Mouse (Mus musculus) layer of hippocampus, adult 18-20 months (tissue): ENCODE measurements around the gene Atp6v0a4. TPM values are rescaled to one million over a fixed set of nuclear protein-coding genes. Genes with fewer than 3 reads are reported as not detected.
A peak's percentile ranks its signal among the peaks of the same experiment; 100 is the strongest.

ENCODE experiments used
- DNase-seq, 2 experiments: peaks; one replicate each; pipeline ENCODE4 v3.0.0; 2022; ENCODE audit warnings: low spot score in 2 of 2
- total RNA-seq, 2 experiments: library from RNA; stranded (reverse); gene quantifications; 2 replicates each; pipeline ENCODE4 v1.2.3; 2021

Gene Atp6v0a4
- total RNA-seq, 2 experiments from 2014 or later: 1.6 to 1.7 TPM

DNA sequence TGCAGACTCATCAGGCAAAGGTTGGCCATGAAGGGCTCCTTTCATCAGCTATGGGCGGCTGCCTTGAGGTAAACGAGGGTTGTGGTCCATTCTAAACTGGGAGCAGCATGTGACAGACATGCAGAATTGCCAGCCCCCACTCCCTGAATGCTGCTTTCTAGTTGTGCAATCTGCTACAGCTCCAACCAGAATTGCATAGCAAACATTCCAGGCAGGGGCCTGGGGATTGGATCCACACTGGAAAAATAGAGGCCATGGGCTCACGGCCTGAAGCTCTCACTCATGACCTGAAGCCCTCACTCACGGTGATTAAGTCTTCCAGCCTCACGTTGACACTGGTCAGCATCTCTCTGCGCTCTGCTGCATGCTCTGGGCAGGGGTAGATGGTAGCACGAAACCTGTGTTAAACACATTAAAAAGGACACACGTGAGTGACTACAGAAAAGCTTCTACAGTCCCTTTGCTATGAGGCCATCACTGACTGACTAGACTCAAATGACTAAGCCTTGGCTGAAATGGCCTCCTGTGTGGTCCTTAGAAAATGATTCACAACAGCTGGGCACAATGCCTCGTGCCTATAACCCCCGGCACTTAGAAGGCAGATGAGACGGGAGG is 42.6 kb downstream of the Atp6v0a4 start:
- no peak for DNase-seq

DNA sequence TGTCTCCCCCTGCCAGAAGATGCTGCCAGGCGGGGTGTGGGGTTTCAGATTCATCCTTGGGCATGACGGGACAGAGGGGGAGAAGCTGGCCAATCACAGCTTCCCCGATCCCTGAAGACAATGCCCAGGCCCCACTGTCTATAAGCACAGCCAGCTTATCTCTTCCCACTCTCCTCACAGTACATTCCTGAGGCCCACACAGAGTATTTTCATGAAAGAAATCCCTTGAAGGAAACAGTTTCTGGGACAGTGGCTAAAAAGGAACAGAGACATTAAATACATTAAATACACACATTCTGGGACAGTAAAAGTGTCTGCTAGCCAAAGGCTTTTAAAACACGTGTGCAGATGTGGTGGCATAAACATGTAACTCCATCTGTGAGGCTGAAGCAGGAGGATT is 44.0 kb downstream of the Atp6v0a4 start:
- no peak for DNase-seq

DNA sequence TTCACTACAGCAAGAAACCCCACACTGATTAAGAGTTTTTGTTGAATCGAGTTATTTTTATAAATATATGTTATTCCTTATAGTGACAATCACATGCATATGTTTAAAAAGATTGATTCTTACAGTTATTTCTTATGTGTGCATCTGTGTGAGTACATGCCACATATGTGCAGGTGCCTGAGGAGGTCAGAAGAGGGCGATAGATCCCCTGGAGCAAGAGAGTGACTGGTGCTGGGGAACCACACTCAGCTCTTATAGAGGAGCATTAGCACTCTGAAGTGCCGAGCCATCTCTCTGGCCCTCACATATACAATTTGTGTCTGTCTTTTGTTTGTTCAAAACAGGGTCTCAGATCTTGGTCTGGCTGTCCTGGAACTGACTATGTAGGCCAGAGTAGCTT is 50.8 kb downstream of the Atp6v0a4 start:
- DNase-seq: no peak

DNA sequence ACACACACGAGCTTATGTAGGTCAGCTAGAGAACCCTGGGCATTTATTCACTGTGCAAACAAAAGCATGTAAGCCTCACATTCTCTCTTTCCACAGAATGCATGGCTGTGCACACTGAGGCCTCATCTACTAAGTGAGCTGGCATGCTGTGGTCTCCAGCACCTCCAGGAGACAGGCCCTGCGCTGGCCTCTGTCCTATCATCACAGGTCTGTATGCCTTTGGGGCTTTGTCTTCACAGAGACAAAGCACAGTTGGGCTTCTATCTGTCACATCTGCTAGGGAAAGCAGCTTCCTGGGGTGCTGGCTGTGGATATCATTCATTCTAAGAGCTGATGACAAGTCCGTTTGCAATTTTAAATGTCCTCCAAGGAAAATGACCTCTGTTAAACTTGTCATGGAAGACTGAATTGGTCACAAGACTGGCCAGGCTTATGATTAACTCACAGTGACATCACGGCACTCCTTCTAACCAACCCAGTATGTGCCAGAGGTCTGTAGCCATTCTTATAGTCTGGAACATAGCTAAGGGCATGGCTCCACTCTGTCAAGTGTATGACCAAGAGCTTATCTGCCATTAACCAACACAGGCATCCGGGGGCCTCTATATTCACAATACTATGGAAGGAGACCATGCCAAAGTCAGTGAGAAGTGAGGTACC is 52.1 kb downstream of the Atp6v0a4 start:
- DNase-seq: no peak

DNA sequence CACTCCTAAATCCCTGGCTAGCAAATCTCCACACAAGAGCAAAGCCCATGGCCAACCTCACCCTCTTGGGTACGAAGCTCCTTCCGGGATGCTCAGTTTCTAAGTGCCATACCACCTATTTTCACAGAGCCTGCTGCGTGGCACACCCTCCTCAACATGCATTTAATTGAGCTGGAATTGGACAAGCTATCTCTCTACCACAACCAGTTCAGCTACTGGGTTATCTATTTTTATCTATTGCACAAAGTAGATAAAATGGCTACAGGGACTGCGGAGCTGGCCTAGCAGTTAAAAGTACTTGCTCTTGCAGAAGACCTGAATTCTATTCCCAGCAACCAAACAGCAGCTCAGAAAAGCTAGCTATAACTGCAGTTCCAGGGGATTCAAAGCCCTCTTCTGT is 53.1 kb downstream of the Atp6v0a4 start:
- no peak for DNase-seq

DNA sequence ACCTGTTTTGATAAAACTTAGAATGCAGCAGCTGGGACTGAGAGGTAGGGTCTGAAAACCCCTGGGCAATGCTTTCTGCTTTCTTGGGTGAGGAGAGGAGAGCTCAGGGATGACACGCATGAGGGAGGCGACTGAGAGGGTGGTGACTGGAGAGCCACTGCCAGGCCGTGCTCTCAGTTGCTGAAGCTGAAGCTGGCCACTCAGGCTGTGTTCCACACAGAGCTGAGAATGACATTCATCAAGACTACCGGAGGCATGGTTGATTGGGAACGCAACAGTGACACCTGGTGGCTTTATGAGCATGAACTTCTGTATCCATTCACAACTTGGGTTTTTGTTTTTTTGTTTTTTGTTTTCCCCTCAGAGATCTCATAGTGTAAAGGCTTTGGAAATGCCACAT is 58.2 kb downstream of the Atp6v0a4 start:
- peak; percentile 44 to 80 for DNase-seq

DNA sequence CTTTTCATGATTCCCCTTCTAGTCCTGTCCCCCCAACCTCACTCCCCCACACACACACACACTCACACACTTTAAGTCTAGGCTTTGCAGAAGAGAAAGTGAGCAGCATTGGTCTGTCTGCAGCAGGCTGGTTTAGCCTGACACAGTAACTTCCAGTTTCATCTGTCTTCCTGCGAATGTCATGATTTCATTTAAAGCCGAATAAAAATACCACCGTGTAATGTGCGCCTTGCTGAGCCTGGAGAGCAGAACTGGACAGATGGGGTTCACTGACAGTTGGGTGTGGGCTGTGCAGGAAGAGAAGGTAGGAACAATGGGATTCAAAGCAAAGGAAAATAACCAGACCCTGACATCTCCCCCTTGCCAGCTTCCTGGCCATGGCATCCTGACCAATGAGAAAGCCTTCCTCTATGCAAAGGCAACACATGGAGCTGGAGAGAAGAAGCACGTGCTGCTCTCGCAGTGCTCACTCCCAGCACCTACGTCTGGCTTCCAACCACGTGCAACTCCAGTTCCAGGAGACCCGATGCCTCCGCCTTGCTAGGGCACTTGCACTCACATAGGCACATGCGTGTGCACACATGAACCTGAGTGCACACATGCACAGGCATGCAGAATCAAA is 58.8 kb downstream of the Atp6v0a4 start:
- peak; percentile 50 to 70 for DNase-seq

DNA sequence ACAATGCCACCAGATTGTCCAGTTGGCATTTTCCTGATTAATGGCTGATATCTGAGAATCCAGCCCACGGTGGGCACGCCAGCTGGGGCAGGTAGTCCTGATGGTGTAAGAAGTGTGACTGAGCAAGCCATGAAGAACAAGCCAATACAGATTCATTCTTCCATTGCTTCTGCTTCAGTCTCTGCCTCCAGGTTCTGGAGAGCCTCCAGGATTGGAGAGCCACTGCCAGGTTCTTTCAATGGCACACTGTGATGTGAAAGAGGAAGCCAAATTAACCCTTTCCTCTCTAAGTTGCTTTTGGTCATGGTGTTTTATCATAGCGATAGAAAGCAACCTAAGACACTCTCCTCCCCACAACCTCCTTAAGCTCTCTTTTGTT is 59.3 kb downstream of the Atp6v0a4 start:
- peak; percentile 19 to 65 for DNase-seq

DNA sequence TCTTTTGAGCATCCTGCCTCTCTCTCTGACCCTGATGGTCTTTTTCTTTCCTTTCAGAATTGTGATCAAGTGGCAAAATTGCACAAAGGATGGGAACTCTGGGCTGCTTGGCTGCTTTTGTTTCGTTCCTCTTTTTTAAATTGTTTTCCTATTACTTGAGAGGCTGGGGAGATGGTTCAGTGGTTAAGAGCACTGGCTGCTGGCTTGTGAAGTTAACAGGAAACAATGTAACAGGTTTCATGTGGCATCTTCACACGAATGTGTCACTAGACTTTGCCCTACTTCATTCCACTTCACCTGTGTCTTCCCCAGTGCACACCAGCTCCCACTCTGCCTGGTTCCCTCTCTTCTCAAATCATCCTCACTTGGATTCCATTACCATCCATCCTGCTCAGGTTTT is 59.8 kb downstream of the Atp6v0a4 start:
- DNase-seq: no peak

DNA sequence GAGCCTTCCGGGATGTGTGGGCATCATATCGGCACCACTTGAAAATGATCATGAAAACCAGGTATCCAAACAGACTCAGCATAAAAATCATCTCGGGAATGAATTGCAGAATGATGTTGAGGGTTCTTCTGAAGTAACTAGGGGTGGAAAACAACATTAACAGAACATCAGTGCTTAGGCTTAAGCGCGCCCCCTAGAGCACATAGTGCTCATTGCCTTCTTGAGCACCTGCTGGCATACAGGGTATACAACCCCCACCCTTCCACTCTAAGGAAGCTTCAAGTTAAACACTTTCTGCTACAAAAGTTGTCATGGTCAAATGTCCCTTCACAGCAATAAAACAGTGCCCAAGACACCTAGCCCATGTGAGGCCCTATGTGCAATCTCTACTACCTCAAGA is 65.6 kb downstream of the Atp6v0a4 start:
- peak in 1 of 2 experiments; percentile 7 for DNase-seq

DNA sequence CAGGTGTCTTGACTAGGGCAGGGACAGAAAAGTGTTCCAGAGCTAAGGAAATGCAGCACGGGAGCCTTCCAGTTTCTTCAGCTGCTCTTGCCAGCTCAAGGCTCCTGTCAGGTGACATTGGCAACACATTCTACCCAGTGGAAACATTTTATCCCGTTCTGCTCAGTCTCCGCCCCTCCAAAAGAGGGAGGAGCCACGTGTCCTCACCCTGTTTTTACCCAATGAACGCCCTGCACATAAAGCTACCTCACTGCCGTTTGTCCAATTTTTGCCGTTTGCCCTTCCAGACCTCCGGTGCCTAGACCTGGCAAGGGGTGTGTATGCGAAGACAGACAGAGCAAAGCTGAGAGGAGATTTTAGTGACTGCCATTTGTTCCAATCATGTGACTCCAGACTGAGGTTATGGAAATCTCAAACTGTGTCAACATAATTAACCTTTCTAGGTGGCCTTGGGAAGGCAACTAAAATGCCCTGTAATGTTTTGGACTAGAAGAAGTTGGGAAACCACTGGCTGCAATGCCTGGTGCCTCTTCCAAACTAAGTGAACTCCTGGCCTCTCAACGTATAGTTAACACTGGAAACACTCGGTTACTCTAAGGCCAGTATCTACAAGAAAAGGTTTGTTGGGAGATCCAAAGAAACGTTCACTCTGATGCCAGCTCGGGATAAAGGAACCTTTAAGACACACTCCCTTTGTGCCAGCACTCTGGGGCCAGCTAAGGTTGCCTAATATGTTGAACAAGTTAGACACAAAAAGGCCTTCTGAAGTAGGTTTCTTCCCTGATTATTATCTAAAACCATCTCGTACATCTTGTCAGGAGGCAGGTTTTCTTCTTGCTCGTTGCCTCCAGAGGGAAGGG is 68.7 kb downstream of the Atp6v0a4 start:
- DNase-seq: no peak

DNA sequence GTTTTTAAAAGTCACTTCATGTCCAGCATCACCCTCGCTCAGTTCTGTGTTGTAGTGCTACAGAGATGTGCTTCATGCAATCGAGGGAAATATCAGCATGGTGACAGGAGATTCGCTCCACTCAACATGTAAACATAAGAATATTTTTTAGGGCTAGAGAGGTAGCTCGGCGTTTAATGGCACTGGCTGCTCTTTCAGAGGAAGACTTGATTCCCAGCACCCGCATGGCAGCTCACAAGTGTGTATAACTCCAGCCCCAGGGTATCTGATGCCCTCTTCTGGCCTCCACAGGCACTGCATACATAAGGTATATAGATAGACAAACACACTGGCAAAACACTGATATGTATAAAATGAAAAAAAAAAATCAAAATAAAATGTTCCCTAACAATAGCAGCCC is 74.8 kb downstream of the Atp6v0a4 start:
- DNase-seq: no peak

DNA sequence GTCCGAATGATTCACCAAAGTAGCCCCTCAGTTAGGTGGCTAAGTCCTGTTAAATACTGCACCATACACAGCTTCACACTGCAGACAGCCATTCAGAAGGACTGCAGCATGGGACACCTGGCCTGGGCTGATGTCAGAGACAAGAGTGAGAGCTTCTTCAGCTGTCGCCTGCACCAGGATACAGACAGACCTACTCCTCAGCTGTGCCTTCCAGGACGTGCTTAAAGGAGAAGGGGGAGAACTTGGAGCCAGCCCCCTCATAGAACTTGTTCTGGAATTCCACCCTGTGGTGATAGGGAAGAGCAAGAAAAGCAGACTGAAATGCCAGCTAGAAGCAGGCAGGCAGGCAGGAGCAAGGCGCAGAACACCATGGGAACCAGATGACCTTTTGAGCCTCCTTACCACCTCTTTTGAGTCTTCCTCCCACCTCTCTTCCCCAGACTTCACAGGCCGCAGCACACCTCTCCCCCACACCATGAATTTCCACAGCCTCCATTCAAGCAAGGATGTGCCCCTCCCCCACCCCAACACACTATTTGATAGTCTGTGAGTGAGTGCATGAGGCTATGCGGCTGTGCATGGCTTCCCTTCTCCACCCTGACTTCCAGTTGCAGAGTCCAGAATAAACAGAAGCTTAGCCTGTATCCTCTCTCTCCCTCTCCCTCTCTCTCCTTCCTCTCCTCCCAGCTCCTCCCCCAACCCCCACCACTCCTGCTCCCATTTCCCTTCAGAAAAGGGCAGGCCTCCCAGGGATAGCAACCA is 75.4 kb downstream of the Atp6v0a4 start:
- no peak for DNase-seq

DNA sequence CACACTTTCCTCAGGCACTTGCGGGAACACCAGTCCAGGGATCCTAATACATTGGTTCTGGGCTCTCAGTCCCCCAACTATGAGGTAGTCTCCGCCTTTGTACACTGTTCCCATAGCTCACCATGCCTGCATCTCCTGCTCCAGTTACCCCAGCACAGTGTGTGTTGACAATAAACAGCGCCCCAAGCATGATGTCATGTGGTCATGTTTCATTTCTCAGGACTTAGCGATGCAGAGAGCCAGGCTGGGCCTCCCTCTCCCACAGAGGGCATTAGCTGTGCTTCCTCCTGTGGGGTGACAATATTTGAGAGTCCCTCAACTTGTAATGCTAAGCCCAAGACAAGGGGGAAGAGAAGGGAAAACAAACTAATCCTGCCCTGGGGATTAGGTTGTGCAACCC is 76.4 kb downstream of the Atp6v0a4 start:
- no peak for DNase-seq

DNA sequence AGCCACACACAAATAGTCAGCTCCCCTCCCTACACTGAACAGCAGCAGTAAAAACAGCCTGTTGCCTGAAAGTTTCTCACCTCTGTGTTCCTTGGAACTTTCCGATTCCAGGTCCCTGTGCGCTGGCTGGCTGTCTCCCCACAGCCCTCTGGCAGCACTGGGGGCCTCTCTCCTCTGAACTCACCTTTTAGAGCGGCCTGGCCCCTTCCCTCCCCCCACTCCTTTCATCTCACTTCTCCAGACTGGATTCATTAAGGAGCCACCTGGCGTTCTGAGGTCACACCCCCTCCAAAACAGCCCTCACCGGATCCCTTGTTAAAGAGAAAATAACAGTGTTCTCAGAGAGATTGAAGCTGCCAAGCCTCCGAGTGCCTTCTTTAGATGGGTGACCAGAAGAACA is 77.5 kb downstream of the Atp6v0a4 start, which contains the start of gene Svopl:
Gene Svopl (minus strand): TSS at position 159 of the 400 bp plus-strand sequence.
- no peak for DNase-seq

DNA sequence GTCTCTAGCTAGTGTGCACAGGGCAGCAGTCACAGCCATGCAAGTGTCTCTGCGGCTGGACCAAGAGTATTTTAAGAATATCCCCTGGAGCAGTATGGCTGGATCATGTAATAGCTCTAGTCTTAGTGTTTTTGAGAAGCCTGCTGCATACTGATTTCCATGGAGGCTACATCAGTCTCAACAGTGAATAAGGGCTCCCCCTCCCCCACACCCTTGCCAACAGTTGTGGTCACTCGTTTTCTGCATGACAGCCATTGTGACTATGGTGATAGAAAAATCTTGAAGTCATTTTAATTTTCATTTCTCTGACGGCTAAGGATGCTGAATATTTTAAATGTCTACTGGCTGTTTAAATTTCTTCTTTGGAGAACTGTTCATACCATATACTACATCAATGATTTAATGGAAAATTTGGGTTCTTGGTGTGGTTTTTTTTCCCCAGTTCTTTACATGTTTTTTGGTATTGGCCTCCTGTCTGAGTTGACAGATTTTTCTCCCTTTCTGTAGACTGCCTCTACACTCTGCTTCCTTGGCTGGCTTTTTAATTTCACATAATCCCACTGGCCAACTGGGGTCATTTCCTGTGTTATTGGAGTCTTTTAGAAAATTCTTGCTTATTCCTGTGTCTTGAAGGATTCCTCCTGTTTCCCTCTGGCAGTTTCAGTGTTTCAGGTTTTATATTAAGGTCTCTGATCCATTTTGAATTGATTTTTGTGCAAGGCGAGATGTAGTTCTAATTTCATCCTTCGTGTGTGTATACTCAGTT is 91.4 kb downstream of the Atp6v0a4 start:
- no peak for DNase-seq

DNA sequence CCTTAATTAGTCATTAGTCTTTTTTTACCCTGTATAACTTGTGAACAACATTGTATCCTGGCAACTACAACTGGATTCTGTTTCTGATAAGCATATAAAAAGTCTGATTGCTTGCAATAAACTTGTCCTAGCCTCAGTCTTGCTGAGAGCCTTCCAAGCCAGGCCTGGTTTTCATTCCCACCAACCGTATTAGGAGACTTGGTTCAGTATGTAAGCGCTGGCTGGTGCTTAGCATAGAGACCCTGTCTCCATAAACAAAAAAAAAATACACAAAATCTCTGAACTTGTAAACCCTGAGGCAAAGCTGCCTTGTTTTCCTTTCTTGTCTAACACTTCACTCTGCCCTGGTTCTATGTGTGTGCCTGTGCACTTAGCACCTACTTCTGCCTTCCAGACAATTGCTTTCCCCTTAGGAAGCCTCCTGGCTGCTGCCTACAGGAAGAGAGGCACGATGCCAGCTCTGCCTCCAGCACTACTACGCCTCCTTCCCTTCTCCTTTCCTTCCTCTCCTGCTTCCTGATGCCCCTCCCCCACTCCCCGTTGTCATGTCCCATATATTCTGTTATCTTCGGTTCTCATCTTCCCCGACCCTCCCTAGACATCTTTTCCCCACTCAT is 92.4 kb downstream of the Atp6v0a4 start:
- DNase-seq: peak in 1 of 2 experiments; percentile 22

DNA sequence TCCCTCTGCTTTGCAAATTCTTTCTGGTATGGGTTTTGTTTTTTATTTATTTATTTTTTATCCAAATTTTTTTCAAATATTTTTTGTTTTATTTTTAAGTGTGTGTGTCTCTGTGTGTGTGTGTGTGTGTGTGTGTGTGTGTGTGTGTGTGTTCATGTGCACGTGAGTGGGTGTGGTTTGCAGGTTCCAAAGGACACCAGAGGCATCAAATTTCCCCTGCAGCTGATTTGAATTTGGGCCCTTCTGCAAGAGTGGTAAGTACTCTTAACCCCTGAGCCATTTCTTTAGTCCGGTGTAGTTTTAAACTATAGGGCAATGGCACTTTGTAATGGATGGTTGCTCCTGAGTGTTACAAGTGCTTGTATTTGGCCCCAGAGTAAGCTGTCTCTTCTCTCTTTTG is 96.2 kb downstream of the Atp6v0a4 start:
- DNase-seq: no peak

DNA sequence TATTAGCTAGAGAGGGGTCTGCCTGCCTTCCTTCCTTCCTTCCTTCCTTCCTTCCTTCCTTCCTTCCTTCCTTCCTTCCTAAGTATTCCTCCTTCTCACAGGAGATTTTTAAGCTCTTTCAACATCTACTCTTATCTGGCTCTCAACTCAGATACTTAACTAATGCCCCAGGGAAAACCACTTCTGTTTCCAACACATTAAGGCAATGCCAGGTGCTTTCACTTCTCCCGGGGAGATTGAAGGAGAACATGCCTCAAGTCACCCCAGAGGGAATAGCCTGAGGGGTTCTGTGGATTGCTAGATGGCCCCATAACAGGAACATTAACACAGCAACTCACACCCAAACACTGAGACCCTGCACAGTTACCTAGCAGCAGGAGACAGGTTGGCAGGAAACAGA is 96.6 kb downstream of the Atp6v0a4 start:
- no peak for DNase-seq

DNA sequence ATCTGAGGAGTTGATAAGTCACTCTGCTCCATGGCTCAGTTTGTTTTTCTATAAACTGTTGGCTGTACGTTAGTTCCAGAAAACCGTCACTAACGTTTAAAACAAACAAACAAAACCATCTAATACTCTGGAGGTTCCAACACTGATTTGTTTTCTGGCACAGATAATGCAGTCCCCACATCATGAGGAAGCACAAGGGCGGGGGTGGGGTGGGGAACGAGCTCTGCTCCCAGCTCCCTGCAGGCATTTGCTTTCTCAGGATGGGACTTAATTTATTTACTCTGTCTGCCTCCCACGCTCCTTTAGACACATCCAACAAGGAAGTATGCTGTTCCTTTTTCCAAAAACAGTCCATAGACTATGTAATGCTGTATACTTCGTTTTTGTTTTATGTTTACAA is 101.1 kb downstream of the Atp6v0a4 start:
- no peak for DNase-seq
